Mouse (Mus musculus) right cerebral cortex, postnatal 14 days (tissue): Measurements from ENCODE around the gene Syndig1l.

Source experiments
- DNase-seq: peaks from one replicate; pipeline ENCODE4 v3.0.0; 2022

Syndig1l gene

GRCm38 (mm10) chr12:84698319-84699081 lies at the start of gene Syndig1l:
Syndig1l (minus strand) TSS chr12:84698831.
- peak; percentile 57 for DNase-seq

- no peak for DNase-seq
Observed at GRCm38 (mm10) chr12:84748134-84748533, 49.5 kb upstream of the Syndig1l start.

- DNase-seq, result no peak
Observed at GRCm38 (mm10) chr12:84745700-84746099, 47.1 kb upstream of the Syndig1l start.

- DNase-seq, result no peak
Observed at GRCm38 (mm10) chr12:84743496-84743895, 44.9 kb upstream of the Syndig1l start.

- no peak for DNase-seq
Observed at GRCm38 (mm10) chr12:84733366-84733765, 34.7 kb upstream of the Syndig1l start.

GRCm38 (mm10) chr12:84728421-84728820 lies 29.8 kb upstream of the Syndig1l start:
- DNase-seq, result no peak

GRCm38 (mm10) chr12:84727434-84727833 lies 28.8 kb upstream of the Syndig1l start:
- DNase-seq, result no peak

- no peak for DNase-seq
Observed at GRCm38 (mm10) chr12:84726986-84727385, 28.4 kb upstream of the Syndig1l start.

GRCm38 (mm10) chr12:84726391-84726790 lies 27.8 kb upstream of the Syndig1l start:
- no peak for DNase-seq

- DNase-seq, result no peak
Observed at GRCm38 (mm10) chr12:84718462-84719244, 20.0 kb upstream of the Syndig1l start.

GRCm38 (mm10) chr12:84714578-84714977 lies 15.9 kb upstream of the Syndig1l start:
- DNase-seq, result no peak

- no peak for DNase-seq
Observed at GRCm38 (mm10) chr12:84709842-84710439, 11.3 kb upstream of the Syndig1l start.

- no peak for DNase-seq
Observed at GRCm38 (mm10) chr12:84707804-84708203, 9.2 kb upstream of the Syndig1l start.

GRCm38 (mm10) chr12:84706886-84707285 lies 8.3 kb upstream of the Syndig1l start:
- DNase-seq, result no peak

GRCm38 (mm10) chr12:84702586-84702985 lies 4.0 kb upstream of the Syndig1l start:
- DNase-seq, result no peak

GRCm38 (mm10) chr12:84692141-84692540 lies 6.5 kb downstream of the Syndig1l start:
- no peak for DNase-seq

- no peak for DNase-seq
Observed at GRCm38 (mm10) chr12:84691347-84691746, 7.3 kb downstream of the Syndig1l start.

GRCm38 (mm10) chr12:84689051-84689450 lies 9.6 kb downstream of the Syndig1l start:
- DNase-seq, result no peak

- no peak for DNase-seq
Observed at GRCm38 (mm10) chr12:84687531-84687930, 11.1 kb downstream of the Syndig1l start.

GRCm38 (mm10) chr12:84686176-84686575 lies 12.5 kb downstream of the Syndig1l start:
- DNase-seq, result no peak

GRCm38 (mm10) chr12:84684569-84684968 lies 14.1 kb downstream of the Syndig1l start:
- DNase-seq, result no peak

- no peak for DNase-seq
Observed at GRCm38 (mm10) chr12:84676011-84676410, 22.6 kb downstream of the Syndig1l start.

- DNase-seq, result no peak
Observed at GRCm38 (mm10) chr12:84674666-84675526, 23.7 kb downstream of the Syndig1l start.
